Mouse (Mus musculus): ENCODE data around the gene E330009J07Rik. TPM values are rescaled to one million over a fixed set of nuclear protein-coding genes. Genes with fewer than 3 reads are reported as not detected.

Gene E330009J07Rik
- polyA plus RNA-seq, 1 experiment from 2014 or later: 5.0 TPM

DNA sequence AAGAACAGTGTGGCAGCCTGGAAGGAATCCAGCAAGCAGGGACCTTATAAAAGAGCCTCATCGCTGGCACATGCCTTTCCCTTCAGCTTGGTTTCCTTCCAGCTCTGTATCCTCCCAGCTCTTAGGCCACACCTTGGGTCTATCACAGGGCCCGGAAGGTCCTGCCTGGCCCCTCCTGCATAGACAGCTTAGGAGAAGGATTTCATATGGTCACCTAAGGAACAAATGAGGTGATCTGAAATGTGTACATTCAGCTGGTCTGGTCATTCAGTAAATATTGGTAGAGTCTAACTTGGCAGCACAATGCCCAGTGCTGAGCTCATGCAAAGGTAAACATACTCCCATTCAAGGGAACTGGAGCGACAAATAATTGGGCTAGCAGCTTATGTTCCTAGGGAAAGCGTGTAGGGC is 6.4 kb downstream of the E330009J07Rik start:
- 75% methylated on average over 4 of the region's 4 CpGs for WGBS
- Histone ChIP-seq H3K27ac (ENCODE audit: poor library complexity, severe bottlenecking) (no peak overlapping the region), H3K4me2 (no peak overlapping the region), H3K9me3 (replicated peaks) (no peaks in the 10 kb centered on the region), H3K4me3 (no peak overlapping the region), H3K4me1 (replicated peaks) (0 out of 2 replicates have a peak, but pooled peaks cover under 1% of the 10 kb centered on the region), H3K27me3 (replicated peaks) (peaks cover 13% of the 10 kb centered on the region; the same call in 1 of the 2 replicates), H3K9ac (no peak overlapping the region), H3K36me3 (no peaks in the 10 kb centered on the region)
- no peak for ATAC-seq (ENCODE audit: insufficient number of reproducible peaks, low FRiP score)

DNA sequence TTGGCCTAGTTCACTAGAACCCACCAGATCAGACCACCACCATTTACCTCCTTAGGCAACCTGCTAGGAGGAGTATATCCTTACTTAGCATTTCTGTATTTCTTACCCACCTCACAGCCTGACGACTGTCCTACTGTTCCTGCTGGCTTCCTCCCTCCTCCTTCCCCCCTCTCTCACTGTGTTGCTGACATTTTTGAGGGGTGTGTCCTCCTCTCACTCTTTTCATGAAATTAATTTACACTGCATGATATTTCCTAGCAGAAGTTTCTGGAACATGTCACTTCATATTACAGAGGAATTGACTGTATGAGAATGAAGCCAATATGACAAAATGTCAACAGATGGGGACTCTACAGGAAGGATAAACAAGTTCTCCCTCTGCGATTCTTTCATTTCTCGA is 7.2 kb downstream of the E330009J07Rik start:
- H3K27me3 ChIP-seq (replicated peaks): peaks cover 8% of the 10 kb centered on the region; the same call in 1 of the 2 replicates
- H3K27ac ChIP-seq (ENCODE audit: poor library complexity, severe bottlenecking): no peak overlapping the region
- H3K4me1 ChIP-seq (replicated peaks): no peaks in the 10 kb centered on the region
- H3K4me3 ChIP-seq: no peak overlapping the region
- no peak overlapping the region for H3K9ac ChIP-seq
- 59% methylated on average over 3 of the region's 3 CpGs for WGBS
- no peak for ATAC-seq (ENCODE audit: insufficient number of reproducible peaks, low FRiP score)
- no peak overlapping the region for H3K4me2 ChIP-seq
- H3K36me3 ChIP-seq: no peaks in the 10 kb centered on the region
- no peaks in the 10 kb centered on the region for H3K9me3 ChIP-seq (replicated peaks)

DNA sequence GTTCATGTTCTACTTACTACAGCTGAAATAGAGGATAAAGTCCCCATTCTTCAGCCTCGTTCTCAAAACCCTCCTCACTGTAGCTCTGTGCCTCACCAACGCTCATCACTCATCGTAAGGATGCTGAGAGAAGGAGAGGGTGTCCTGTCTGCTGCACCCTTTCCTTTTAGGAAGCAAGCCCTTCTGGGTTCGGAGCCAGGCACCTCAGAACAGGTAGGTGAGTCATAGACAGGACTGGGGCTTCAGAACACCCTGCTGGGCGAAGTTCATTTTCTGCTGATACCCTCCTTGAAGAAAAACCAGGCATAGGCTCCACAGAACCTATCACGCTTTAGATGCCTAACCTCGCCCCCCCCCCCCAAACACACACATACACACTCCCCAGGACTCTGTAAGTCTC is 8.5 kb downstream of the E330009J07Rik start:
- ATAC-seq (ENCODE audit: insufficient number of reproducible peaks, low FRiP score): no peak
- Histone ChIP-seq H3K4me1 (replicated peaks) (no peaks in the 10 kb centered on the region), H3K9ac (no peak overlapping the region), H3K4me2 (no peak overlapping the region), H3K27ac (ENCODE audit: poor library complexity, severe bottlenecking) (no peak overlapping the region), H3K9me3 (replicated peaks) (no peaks in the 10 kb centered on the region), H3K4me3 (no peak overlapping the region), H3K27me3 (replicated peaks) (no peaks in the 10 kb centered on the region), H3K36me3 (no peaks in the 10 kb centered on the region)
- WGBS: 80% methylated on average over 7 of the region's 7 CpGs

DNA sequence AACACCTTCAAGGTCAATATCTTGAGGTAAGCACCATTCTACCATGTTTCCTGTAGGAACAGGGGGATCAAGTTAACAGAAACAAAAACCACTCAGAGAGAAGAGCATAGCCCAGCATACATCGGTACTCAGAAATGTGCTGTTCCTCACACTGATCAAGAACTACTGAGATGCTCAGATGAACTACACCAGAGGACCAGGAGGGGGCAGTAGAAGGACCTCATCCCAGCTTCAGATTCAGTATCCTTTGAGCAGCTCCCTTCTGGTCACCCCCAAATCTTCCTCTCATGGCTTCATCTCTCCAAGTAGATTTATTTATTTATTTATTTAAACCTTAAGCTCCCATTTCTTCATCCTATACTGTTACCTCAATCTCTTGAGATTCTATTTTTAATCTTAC is 12.2 kb downstream of the E330009J07Rik start:
- Histone ChIP-seq H3K9ac (no peak overlapping the region), H3K4me1 (replicated peaks) (no peaks in the 10 kb centered on the region), H3K4me2 (no peak overlapping the region), H3K9me3 (replicated peaks) (no peaks in the 10 kb centered on the region), H3K4me3 (no peak overlapping the region), H3K27ac (ENCODE audit: poor library complexity, severe bottlenecking) (no peak overlapping the region), H3K27me3 (replicated peaks) (no peaks in the 10 kb centered on the region), H3K36me3 (no peaks in the 10 kb centered on the region)
- no peak for ATAC-seq (ENCODE audit: insufficient number of reproducible peaks, low FRiP score)
- WGBS: 63% methylated on average over 1 of the region's 1 CpGs

DNA sequence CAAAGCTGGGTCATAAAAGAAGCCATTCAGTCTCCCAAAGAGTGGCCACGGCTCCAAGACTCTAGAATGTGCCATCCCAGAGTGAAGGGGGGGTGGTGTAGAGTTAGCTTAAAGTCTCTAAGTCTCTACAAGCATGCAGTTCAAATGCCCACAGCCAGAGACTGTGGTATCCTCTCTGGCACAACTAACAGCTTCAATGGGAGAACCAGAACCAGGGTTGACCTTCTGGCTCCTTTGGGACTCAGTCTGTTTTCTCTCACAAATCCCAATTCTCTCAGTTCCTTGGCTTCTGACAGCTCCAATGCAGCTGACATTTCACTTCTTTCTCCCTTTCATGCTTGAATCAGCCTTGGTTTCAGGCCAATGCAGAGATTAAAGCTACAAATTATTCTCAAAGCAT is 12.9 kb downstream of the E330009J07Rik start:
- no peak overlapping the region for H3K27ac ChIP-seq (ENCODE audit: poor library complexity, severe bottlenecking)
- H3K4me3 ChIP-seq: no peak overlapping the region
- no peak overlapping the region for H3K9ac ChIP-seq
- no peaks in the 10 kb centered on the region for H3K9me3 ChIP-seq (replicated peaks)
- 81% methylated on average over 1 of the region's 1 CpGs for WGBS
- ATAC-seq (ENCODE audit: insufficient number of reproducible peaks, low FRiP score): no peak
- H3K27me3 ChIP-seq (replicated peaks): no peaks in the 10 kb centered on the region
- H3K4me2 ChIP-seq: no peak overlapping the region
- no peaks in the 10 kb centered on the region for H3K4me1 ChIP-seq (replicated peaks)
- H3K36me3 ChIP-seq: no peaks in the 10 kb centered on the region

DNA sequence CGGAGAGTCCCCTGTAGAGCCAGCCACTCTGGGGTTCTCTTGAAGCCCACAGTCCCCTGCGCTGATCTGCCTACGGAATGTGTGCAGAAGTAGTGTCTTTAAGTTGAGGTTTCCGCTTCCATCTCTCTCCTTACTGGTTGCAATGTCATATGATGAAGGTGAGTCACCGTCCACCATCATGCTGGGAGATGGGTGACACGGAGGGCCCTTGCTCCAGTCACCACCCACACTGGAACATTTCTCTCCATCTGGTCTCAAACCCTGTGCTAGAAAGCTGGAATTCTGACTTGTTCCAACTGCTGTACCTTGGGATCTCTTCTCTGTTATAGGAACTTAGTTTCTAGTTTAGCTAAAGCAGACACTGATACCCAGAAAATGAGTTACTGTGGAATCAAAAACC is 14.8 kb downstream of the E330009J07Rik start:
- H3K9me3 ChIP-seq (replicated peaks): no peaks in the 10 kb centered on the region
- no peaks in the 10 kb centered on the region for H3K4me1 ChIP-seq (replicated peaks)
- H3K27me3 ChIP-seq (replicated peaks): no peaks in the 10 kb centered on the region
- WGBS: 91% methylated on average over 6 of the region's 6 CpGs
- no peak overlapping the region for H3K9ac ChIP-seq
- H3K4me2 ChIP-seq: no peak overlapping the region
- H3K36me3 ChIP-seq: 0 out of 2 replicates have a peak, but pooled peaks cover 3% of the 10 kb centered on the region
- H3K27ac ChIP-seq (ENCODE audit: poor library complexity, severe bottlenecking): no peak overlapping the region
- H3K4me3 ChIP-seq: no peak overlapping the region
- no peak for ATAC-seq (ENCODE audit: insufficient number of reproducible peaks, low FRiP score)

DNA sequence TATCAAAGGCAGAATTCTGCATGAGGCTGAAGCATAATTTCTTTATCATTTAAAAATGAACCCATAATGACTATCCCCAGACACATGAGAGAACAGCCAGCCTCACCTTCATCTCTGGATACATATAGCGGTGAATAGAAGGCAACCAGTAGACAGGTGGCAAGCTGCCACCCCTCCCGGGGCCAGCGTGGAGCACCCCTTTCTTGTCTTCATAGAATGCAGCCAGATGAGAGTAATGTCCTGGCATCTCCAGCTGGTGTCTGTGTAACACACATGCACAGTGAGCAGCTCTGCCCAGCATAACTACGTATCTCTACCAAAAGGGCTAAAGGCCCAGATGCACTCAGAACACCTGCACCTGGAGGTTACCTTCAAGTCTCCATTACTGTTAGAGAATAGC is 17.5 kb downstream of the E330009J07Rik start:
- H3K9me3 ChIP-seq (replicated peaks): no peaks in the 10 kb centered on the region
- no peaks in the 10 kb centered on the region for H3K27me3 ChIP-seq (replicated peaks)
- ATAC-seq (ENCODE audit: insufficient number of reproducible peaks, low FRiP score): no peak
- H3K27ac ChIP-seq (ENCODE audit: poor library complexity, severe bottlenecking): no peak overlapping the region
- H3K4me3 ChIP-seq: no peak overlapping the region
- no peaks in the 10 kb centered on the region for H3K4me1 ChIP-seq (replicated peaks)
- H3K36me3 ChIP-seq: 0 out of 2 replicates have a peak, but pooled peaks cover 3% of the 10 kb centered on the region
- 91% methylated on average over 4 of the region's 4 CpGs for WGBS
- no peak overlapping the region for H3K9ac ChIP-seq
- H3K4me2 ChIP-seq: no peak overlapping the region

DNA sequence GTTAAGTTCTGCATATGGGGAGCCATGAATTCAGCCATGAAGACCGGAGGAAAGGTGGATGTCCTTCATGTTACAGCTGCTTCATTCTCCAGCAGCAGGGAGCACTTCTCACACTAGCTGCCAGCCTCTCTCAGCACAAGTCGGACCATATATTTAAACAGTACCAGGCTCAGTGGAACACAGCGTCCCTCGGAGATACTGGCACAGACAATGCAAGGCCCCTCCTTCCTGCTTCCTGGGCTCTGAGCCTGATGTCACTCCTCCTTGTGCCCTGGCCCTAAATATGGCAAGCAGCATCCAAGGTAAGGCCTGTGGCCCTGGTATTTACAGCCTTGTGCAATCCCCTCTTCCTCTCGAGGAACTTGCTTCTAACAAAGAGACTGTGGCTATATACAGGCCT is 20.1 kb downstream of the E330009J07Rik start:
- Histone ChIP-seq H3K36me3 (0 out of 2 replicates have a peak, but pooled peaks cover 3% of the 10 kb centered on the region), H3K9me3 (replicated peaks) (no peaks in the 10 kb centered on the region), H3K4me3 (no peak overlapping the region), H3K9ac (no peak overlapping the region), H3K27me3 (replicated peaks) (no peaks in the 10 kb centered on the region), H3K4me2 (no peak overlapping the region), H3K4me1 (replicated peaks) (no peaks in the 10 kb centered on the region), H3K27ac (ENCODE audit: poor library complexity, severe bottlenecking) (no peak overlapping the region)
- no peak for ATAC-seq (ENCODE audit: insufficient number of reproducible peaks, low FRiP score)
- 85% methylated on average over 5 of the region's 5 CpGs for WGBS

DNA sequence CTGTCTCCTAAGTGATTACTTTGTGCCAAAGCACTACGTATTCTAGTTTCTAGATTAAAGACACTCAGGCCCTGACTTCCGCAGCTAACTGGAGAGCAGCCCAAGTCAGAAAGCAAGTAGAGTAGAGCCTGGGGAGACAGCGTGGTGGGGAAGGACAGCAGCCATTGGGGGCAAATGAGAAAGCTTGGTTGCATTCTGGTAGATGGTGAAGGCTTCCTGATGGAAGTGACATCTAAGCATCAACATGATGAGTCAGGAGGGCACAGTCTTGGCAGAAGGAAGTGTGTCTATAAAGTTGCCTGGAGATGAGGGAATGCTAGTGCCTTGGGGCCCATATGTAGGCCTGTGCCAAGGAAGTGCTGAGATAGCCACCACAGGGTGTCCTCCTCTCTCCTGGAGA is 22.4 kb downstream of the E330009J07Rik start:
- no peak for ATAC-seq (ENCODE audit: insufficient number of reproducible peaks, low FRiP score)
- Histone ChIP-seq H3K36me3 (peaks cover 8% of the 10 kb centered on the region), H3K27ac (ENCODE audit: poor library complexity, severe bottlenecking) (no peak overlapping the region), H3K9me3 (replicated peaks) (no peaks in the 10 kb centered on the region), H3K4me1 (replicated peaks) (no peaks in the 10 kb centered on the region), H3K4me2 (no peak overlapping the region), H3K9ac (no peak overlapping the region), H3K4me3 (no peak overlapping the region), H3K27me3 (replicated peaks) (no peaks in the 10 kb centered on the region)
- 86% methylated on average over 3 of the region's 3 CpGs for WGBS

DNA sequence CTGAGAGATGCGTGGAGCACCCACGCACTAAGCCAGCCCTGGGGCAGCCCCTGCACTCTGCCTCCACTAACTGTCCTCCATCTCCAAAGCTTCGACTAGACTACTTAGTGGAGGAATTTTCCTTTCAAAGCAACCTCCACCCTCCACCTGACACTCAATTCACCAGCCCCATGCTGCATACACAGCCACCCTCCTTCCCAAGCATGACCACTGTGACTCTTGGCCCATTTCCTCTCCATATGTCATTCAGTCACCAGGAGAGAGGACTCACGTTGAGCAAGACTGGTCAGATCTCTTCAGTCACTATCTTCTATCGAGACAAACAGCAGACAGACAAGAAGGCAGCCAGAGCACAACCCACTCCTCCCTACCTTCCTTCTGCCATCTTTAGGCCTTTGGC is 22.9 kb downstream of the E330009J07Rik start:
- H3K36me3 ChIP-seq: peaks cover 8% of the 10 kb centered on the region
- no peak for ATAC-seq (ENCODE audit: insufficient number of reproducible peaks, low FRiP score)
- no peaks in the 10 kb centered on the region for H3K9me3 ChIP-seq (replicated peaks)
- no peak overlapping the region for H3K4me3 ChIP-seq
- no peak overlapping the region for H3K27ac ChIP-seq (ENCODE audit: poor library complexity, severe bottlenecking)
- no peak overlapping the region for H3K4me2 ChIP-seq
- H3K4me1 ChIP-seq (replicated peaks): no peaks in the 10 kb centered on the region
- H3K27me3 ChIP-seq (replicated peaks): no peaks in the 10 kb centered on the region
- WGBS: 79% methylated on average over 5 of the region's 5 CpGs
- no peak overlapping the region for H3K9ac ChIP-seq

DNA sequence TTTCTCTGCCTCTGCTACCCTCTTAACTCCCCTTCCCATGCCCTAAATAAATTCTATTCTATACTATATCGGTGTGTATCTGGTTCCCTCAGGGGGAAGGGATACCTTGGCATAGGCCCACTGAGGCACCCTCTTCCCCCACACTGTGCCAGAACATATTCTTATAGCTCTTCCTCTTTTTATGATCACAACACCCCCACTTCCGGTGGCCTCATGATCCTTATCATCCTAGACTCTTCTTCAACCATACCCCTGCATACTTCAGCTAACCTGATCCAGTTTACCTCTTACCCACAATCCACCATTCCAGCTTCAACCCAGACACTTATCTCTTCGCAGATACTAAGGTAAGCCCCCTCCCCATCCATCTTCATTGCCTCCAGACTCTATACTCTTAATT is 24.9 kb downstream of the E330009J07Rik start:
- Histone ChIP-seq H3K4me1 (replicated peaks) (no peaks in the 10 kb centered on the region), H3K4me2 (no peak overlapping the region), H3K9me3 (replicated peaks) (no peaks in the 10 kb centered on the region), H3K27me3 (replicated peaks) (no peaks in the 10 kb centered on the region), H3K4me3 (no peak overlapping the region), H3K27ac (ENCODE audit: poor library complexity, severe bottlenecking) (no peak overlapping the region), H3K9ac (no peak overlapping the region), H3K36me3 (peaks cover 21% of the 10 kb centered on the region)
- WGBS: 81% methylated on average over 3 of the region's 3 CpGs
- no peak for ATAC-seq (ENCODE audit: insufficient number of reproducible peaks, low FRiP score)

DNA sequence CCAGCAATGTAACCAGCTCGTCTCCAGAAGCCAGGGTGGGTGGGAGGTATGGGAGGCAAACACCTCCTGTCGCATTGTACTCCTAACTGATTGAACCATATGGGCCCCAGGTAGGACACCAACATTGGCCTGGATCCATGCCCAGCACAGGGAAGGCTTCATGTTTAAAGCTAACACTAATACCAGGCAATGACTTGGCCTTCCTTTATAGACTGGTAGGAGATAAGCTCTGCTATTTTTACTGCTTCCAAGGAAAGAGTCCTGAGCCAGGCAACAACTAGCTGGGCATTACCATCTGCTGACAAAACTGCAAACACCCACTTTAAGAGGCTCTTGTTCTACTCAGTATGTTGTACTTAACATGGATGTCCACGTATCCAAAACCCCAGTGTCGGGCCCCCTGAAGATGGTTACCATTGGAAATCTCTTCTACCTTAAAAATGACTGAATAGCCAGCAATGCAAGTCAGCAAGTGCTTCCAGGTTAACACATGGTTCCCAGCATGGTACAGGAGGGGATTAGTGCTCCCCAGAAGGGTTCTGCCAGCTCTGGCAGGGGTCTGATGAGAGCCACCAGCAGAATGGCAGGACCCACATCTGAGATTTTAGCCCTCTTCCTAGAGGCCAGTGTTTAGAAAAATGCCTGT is 32.2 kb downstream of the E330009J07Rik start:
- Histone ChIP-seq H3K4me2 (no peak overlapping the region), H3K9ac (no peak overlapping the region), H3K27ac (ENCODE audit: poor library complexity, severe bottlenecking) (no peak overlapping the region), H3K4me1 (replicated peaks) (no peaks in the 10 kb centered on the region), H3K9me3 (replicated peaks) (peaks cover 3% of the 10 kb centered on the region; the same call in 1 of the 2 replicates), H3K36me3 (peaks cover 57% of the 10 kb centered on the region), H3K27me3 (replicated peaks) (no peaks in the 10 kb centered on the region), H3K4me3 (no peak overlapping the region)
- no peak for ATAC-seq (ENCODE audit: insufficient number of reproducible peaks, low FRiP score)
- WGBS: 77% methylated on average over 4 of the region's 4 CpGs
